Mouse (Mus musculus) activated CD4-positive, CD25-positive, alpha-beta regulatory T cell, adult 4 months (primary cell): ENCODE results near the gene E030018B13Rik. TPM values are rescaled to one million over a fixed set of nuclear protein-coding genes. Genes with fewer than 3 reads are reported as not detected.
A peak's percentile ranks its signal among the peaks of the same experiment; 100 is the strongest.

Source experiments
- ATAC-seq: one replicate; pipeline ENCODE4 v1.8.0; 2017
- polyA plus RNA-seq, 2 experiments: library from polyadenylated mRNA; unstranded; fragments of 100-300 nt; shearing (Covaris generic); gene quantifications; one replicate each; pipeline ENCODE4 v1.2.1; 2017

E030018B13Rik gene
- polyA plus RNA-seq, 2 experiments from 2014 or later, result 0.56 TPM; not detected in 1

- ATAC-seq, result no peak
Measured at GRCm38 (mm10) chr7:63918771-63919768, 2.4 kb downstream of the E030018B13Rik start.

- ATAC-seq, result peak; percentile 37
Measured at GRCm38 (mm10) chr7:63921909-63922562, 5.4 kb downstream of the E030018B13Rik start.

- ATAC-seq, result no peak
Measured at GRCm38 (mm10) chr7:63922571-63922970, 5.9 kb downstream of the E030018B13Rik start.

GRCm38 (mm10) chr7:63922975-63923374 is 6.3 kb downstream of the E030018B13Rik start:
- ATAC-seq, result no peak

- no peak for ATAC-seq
Measured at GRCm38 (mm10) chr7:63924151-63924550, 7.5 kb downstream of the E030018B13Rik start.

GRCm38 (mm10) chr7:63924747-63925412 is 8.2 kb downstream of the E030018B13Rik start:
- no peak for ATAC-seq

GRCm38 (mm10) chr7:63925413-63926360 is 9.0 kb downstream of the E030018B13Rik start:
- peak; percentile 85 for ATAC-seq

- no peak for ATAC-seq
Measured at GRCm38 (mm10) chr7:63926492-63926891, 9.8 kb downstream of the E030018B13Rik start.

GRCm38 (mm10) chr7:63927121-63927520 is 10.5 kb downstream of the E030018B13Rik start:
- ATAC-seq, result no peak

- ATAC-seq, result no peak
Measured at GRCm38 (mm10) chr7:63929080-63929479, 12.4 kb downstream of the E030018B13Rik start.

GRCm38 (mm10) chr7:63930132-63930531 is 13.5 kb downstream of the E030018B13Rik start:
- peak; percentile 67 for ATAC-seq

GRCm38 (mm10) chr7:63930766-63931165 is 14.1 kb downstream of the E030018B13Rik start:
- no peak for ATAC-seq

- no peak for ATAC-seq
Measured at GRCm38 (mm10) chr7:63932461-63932860, 15.8 kb downstream of the E030018B13Rik start.

- ATAC-seq, result no peak
Measured at GRCm38 (mm10) chr7:63933905-63934304, 17.2 kb downstream of the E030018B13Rik start.

- ATAC-seq, result no peak
Measured at GRCm38 (mm10) chr7:63934530-63934929, 17.9 kb downstream of the E030018B13Rik start.

GRCm38 (mm10) chr7:63935809-63936187 is 19.1 kb downstream of the E030018B13Rik start:
- ATAC-seq, result no peak

GRCm38 (mm10) chr7:63936188-63936985 is 19.7 kb downstream of the E030018B13Rik start:
- no peak for ATAC-seq

- no peak for ATAC-seq
Measured at GRCm38 (mm10) chr7:63936986-63937235, 20.3 kb downstream of the E030018B13Rik start.

GRCm38 (mm10) chr7:63937236-63938065 is 20.8 kb downstream of the E030018B13Rik start:
- peak; percentile 20 for ATAC-seq
